Mouse (Mus musculus): ENCODE results near the gene Gm5624. TPM values are rescaled to one million over a fixed set of nuclear protein-coding genes. Genes with fewer than 3 reads are reported as not detected.
"Not testable (repeated sequence)": the region's sequence is repeated elsewhere in the genome, so short reads cannot be mapped to it uniquely, and the experiment has no call there.

The Gm5624 gene
- not detected for total RNA-seq (2021)
- long read RNA-seq, result 0 reads

DNA sequence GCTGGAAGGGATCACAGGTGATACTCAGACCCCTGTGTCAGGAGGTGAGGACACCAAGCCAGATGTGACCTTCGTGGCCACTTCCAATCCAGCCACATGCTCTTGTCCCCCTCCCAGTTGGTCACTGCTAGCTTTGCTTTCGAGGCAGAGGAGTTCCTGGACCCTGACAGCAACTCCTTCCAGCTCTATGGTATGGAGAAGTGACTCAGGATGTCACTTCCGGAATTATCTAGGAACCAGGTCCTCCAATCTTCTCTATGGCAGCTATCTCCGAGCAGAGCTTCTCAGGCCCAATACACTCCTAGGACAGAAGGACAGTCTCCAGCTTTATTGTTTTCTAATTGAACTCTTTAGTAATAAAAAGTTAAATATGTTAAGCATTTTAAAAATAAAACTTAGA, at the start of gene Gm5624:
Gene Gm5624 (minus strand): TSS at position 202 of the 400 bp plus-strand sequence.
- DNase-seq (ENCODE audit: low spot score in 2 of 2), result not testable (repeated sequence)

DNA sequence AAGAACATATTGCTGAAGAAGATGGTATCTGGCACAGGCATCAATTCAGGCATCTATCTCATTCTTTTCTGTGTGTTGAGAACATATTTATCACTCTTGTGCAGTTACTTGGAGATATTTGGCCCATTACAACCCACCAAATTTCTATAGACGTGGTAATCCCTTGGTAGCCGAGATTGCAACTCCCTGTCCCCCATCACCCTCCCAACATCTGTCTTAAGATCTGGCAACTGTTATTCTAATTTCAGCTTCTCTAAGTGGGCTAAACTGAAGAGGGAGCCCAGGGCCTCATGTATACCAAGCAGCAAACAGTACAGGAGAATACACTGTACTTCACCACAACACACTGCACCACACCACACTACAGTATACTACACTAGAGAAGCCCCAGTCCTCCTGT, 36.0 kb downstream of the Gm5624 start:
- DNase-seq (ENCODE audit: low spot score in 2 of 2), result not testable (repeated sequence)

DNA sequence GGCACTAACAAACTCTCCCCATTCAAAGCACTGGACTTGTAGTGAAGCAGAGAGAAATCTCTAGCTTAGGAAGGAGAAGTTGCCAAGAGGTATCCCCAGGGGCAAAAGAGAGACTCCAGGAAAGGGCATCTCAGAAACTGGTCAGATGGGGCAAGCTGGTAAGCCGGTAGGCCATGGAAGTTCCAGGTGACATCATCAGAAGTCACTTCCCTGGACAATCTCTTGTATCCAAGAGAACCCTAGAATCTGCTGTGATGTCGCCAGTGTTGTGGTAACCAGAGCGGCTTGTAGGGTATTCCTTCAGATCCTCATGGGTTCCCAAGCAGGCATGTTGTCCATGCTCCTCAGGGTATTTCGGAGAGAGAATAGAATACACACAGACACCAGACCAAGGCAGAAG, 44.9 kb downstream of the Gm5624 start, which contains the start of gene Gm8247:
Gene Gm8247 (plus strand): TSS at position 301 of the 400 bp plus-strand sequence.
- DNase-seq (ENCODE audit: low spot score in 2 of 2), result not testable (repeated sequence)

DNA sequence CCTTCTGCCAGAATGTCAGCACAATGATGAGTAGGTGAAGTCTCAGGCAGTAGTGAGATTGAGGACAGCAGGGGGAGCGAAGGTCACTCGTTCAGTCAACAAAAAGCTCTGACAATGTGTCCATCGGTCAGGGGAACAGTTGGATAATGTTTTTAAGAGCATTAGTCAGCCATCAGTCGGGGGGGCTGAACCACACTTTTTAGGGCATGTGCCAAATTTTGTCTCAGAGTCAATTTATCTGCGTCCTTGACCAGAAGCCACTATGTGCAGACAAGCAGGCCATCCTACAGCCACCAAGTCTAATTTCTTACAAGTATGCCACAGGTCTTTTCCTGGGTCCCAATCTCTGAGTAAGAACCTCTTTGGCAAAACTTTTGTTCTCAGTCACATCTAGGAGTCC, 79.8 kb downstream of the Gm5624 start:
- not testable (repeated sequence) for DNase-seq (ENCODE audit: low spot score in 2 of 2)

DNA sequence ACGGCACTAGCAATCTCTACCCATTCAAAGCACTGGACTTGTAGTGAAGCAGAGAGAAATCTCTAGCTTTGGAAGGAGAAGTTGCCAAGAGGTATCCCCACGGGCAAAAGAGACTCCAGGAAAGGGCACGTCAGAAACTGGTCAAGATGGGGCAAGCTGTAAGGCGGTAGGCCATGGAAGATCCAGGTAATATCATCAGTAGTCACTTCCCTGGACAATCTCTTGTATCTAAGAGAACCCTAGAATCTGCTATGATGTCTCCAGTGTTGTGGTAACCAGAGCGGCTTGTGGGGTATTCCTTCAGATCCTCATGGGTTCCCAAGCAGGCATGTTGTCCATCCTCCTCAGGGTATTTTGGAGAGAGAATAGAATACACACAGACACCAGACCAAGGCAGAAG, 109.8 kb downstream of the Gm5624 start, which contains the start of gene Gm17093:
Gene Gm17093 (plus strand): TSS at position 301 of the 400 bp plus-strand sequence.
- not testable (repeated sequence) for DNase-seq (ENCODE audit: low spot score in 2 of 2)

Other genes with a start within 250 kb of the Gm5624 start
- gene Gm3371, start 217.2 kb downstream of the Gm5624 start, total RNA-seq (2021), result not detected
- not detected for gene Gm8232, start 194.3 kb downstream of the Gm5624 start, total RNA-seq (2021)
- gene BC061237, start 135.5 kb downstream of the Gm5624 start, total RNA-seq (2021), result not detected
- gene Gm17093, start 109.7 kb downstream of the Gm5624 start, total RNA-seq (2021), result not detected
- not detected for gene Gm8247, start 44.8 kb downstream of the Gm5624 start, total RNA-seq (2021)
- not detected for gene Gm8257, start 78.5 kb upstream of the Gm5624 start, total RNA-seq (2021)
- not detected for gene Gm8267, start 122.4 kb upstream of the Gm5624 start, total RNA-seq (2021)
- gene Ptgdr, start 231.4 kb upstream of the Gm5624 start, total RNA-seq (2021), result under 1 TPM; 0.30 to 0.45 TPM